Mouse (Mus musculus) hindbrain, embryonic 11.5 days (tissue): Measurements from ENCODE around the gene Coa7. TPM values are rescaled to one million over a fixed set of nuclear protein-coding genes. Genes with fewer than 3 reads are reported as not detected.
A peak's percentile ranks its signal among the peaks of the same experiment; 100 is the strongest.

Experiments used
- ATAC-seq: fragments of 200-750 bp; cut with Nextera tagmentation; 2 replicates; pipeline ENCODE4 v1.8.0; 2017; ENCODE audit warnings: mild to moderate bottlenecking, moderate TSS enrichment, moderate library complexity; ENCODE audit not compliant: low FRiP score
- DNase-seq: peaks from one replicate; pipeline ENCODE4 v3.0.0-alpha.2; 2015; ENCODE audit warnings: low spot score
- H3K27ac ChIP-seq: fragments of 300-500 bp; sonication (generic); 2 replicates; pipeline ENCODE4 v1.5.1; 2014; ENCODE audit warnings: mild to moderate bottlenecking, low read depth, low read length
- H3K27me3 ChIP-seq: fragments of 300-500 bp; sonication (generic); 2 replicates; pipeline ENCODE4 v1.6.1; 2014; ENCODE audit warnings: mild to moderate bottlenecking, low read length, moderate library complexity, mixed read lengths; ENCODE audit not compliant: control insufficient read depth, insufficient read depth
- H3K36me3 ChIP-seq: fragments of 300-500 bp; sonication (generic); 2 replicates; pipeline ENCODE4 v1.6.1; 2014; ENCODE audit warnings: mild to moderate bottlenecking, low read length, moderate library complexity, mixed read lengths; ENCODE audit not compliant: control insufficient read depth, insufficient read depth
- H3K4me1 ChIP-seq: fragments of 300-500 bp; sonication (generic); replicated peaks from 2 replicates; pipeline ENCODE4 v1.6.1; 2014; ENCODE audit warnings: low read length, mixed read lengths; ENCODE audit not compliant: control insufficient read depth, insufficient read depth
- H3K4me2 ChIP-seq: fragments of 300-500 bp; sonication (generic); replicated peaks from 2 replicates; pipeline ENCODE4 v1.6.1; 2014; ENCODE audit warnings: mild to moderate bottlenecking, low read depth, low read length
- H3K4me3 ChIP-seq: fragments of 300-500 bp; sonication (generic); 2 replicates; pipeline ENCODE4 v1.5.1; 2014; ENCODE audit warnings: low read depth, low read length
- H3K9ac ChIP-seq: fragments of 300-500 bp; sonication (generic); 2 replicates; pipeline ENCODE4 v1.6.1; 2014; ENCODE audit warnings: low read depth, low read length
- H3K9me3 ChIP-seq: fragments of 300-500 bp; sonication (generic); 2 replicates; pipeline ENCODE4 v1.6.1; 2016; ENCODE audit warnings: low read length; ENCODE audit not compliant: control insufficient read depth
- WGBS: fragments of 180-500 bp; shearing (Covaris S2); extraction: QIAGEN DNeasy Blood & Tissue Kit; methylation state at CpG from one replicate; pipeline ENCODE4 v1.1.7; 2014; 5-methylcytosine and 5-hydroxymethylcytosine counted together
- polyA plus RNA-seq: library from polyadenylated mRNA; unstranded; fragments of >200 nt; fragmentation: Nextera tagmentation; extraction: Ambion mirVana; gene quantifications from 2 replicates; pipeline ENCODE4 v1.2.1, GENCODE M21; 2014

The Coa7 gene
- polyA plus RNA-seq, 1 experiment from 2014 or later: 42.1 TPM

DNA sequence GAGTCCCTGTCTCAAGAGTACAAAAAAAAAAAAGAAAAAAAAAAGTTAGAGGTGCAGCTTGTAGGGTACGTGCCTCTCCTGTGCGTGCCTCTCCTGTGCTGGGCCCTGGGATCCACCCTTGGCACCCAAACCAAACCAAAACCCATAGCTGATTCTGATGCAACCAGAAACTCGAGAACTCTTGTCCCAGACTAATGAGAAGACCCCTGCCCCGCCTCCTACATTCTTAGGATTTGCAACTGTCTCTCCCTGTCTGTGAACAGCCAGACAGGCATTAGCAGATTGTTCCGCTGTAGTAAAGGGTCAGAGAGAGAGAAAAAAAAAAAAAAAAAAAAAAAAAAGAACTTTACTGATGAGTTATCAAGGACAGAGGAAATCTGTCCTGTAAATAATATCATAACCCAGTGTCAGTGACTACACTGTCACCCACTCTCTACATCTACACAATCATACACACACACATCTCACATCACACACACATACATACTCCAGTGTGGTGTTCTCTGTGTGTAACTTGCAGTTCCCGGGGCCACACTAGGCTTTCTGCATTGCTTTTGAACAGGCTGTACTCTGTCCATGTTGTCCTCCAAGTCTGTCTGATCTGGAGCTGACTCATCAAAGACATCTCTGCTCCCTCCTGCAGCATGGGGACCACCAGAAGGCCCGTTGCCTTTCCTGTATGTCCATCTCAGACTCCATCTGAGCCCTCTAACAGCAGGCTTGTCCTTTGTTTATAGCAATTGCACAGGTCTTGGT, 35.6 kb downstream of the Coa7 start:
- Histone ChIP-seq H3K27ac (peak overlapping the region; percentile 83), H3K9ac (peak overlapping the region; percentile 55), H3K9me3 (no peaks in the 10 kb centered on the region), H3K4me3 (no peak overlapping the region), H3K4me1 (peaks cover 16% of the 10 kb centered on the region), H3K27me3 (no peaks in the 10 kb centered on the region), H3K36me3 (no peaks in the 10 kb centered on the region), H3K4me2 (peak overlapping the region; percentile 28; the same call in 1 of the 2 replicates)
- peak; percentile 53 for DNase-seq
- no peak; the same call in 1 of the 2 replicates for ATAC-seq
- WGBS: 14% methylated on average over 7 of the region's 7 CpGs

DNA sequence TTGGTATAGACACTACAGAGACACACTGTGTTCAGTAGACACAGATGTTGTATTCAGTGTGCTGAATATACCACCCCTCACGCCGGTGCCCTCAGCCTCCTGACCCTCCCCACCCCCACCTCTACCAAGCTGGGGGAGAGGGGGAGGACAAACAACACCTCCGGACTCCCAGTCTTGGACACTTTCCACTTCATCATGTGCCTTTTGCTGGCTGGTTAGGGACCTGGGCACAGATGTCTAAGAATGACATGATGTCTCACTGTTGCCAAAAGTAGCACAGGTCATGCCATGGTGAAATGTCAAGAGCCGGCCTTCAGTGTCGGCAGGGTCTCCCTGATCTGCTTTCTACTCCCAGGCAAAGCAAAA, 36.2 kb downstream of the Coa7 start:
- H3K4me2 ChIP-seq: no peak overlapping the region
- H3K9me3 ChIP-seq: no peaks in the 10 kb centered on the region
- H3K4me3 ChIP-seq: no peak overlapping the region
- 16% methylated on average over 5 of the region's 5 CpGs for WGBS
- no peak for ATAC-seq
- H3K27me3 ChIP-seq: no peaks in the 10 kb centered on the region
- no peak for DNase-seq
- H3K36me3 ChIP-seq: no peaks in the 10 kb centered on the region
- H3K9ac ChIP-seq: no peak overlapping the region
- H3K4me1 ChIP-seq: peaks cover 16% of the 10 kb centered on the region
- peak overlapping the region; percentile 83 for H3K27ac ChIP-seq

DNA sequence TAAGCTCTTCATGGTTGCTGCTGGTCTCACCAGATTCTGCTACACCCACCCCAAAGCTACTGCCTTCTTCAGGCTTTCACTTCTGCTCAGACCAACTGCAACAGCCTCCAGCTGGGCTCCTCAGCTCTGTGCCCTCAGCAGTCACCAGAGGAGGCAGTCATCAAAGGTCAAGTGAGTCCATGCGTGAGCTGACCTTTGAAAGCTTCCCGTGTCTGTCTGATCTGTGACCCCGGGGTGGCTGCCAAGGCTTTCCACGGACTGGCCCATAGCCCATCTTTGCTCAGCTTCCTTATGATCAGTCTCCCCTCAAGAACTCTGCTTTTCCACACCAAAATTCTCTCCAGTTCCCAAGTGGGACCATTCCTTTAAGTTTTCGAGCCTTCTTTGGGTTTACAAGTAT, 41.3 kb downstream of the Coa7 start:
- DNase-seq (no peak), ATAC-seq (no peak)
- no peaks in the 10 kb centered on the region for H3K27me3 ChIP-seq
- H3K4me3 ChIP-seq: no peak overlapping the region
- 22% methylated on average over 5 of the region's 5 CpGs for WGBS
- H3K4me1 ChIP-seq: peaks cover under 1% of the 10 kb centered on the region
- H3K9ac ChIP-seq: no peak overlapping the region
- no peak overlapping the region for H3K27ac ChIP-seq
- no peaks in the 10 kb centered on the region for H3K9me3 ChIP-seq
- H3K4me2 ChIP-seq: no peak overlapping the region
- H3K36me3 ChIP-seq: no peaks in the 10 kb centered on the region

DNA sequence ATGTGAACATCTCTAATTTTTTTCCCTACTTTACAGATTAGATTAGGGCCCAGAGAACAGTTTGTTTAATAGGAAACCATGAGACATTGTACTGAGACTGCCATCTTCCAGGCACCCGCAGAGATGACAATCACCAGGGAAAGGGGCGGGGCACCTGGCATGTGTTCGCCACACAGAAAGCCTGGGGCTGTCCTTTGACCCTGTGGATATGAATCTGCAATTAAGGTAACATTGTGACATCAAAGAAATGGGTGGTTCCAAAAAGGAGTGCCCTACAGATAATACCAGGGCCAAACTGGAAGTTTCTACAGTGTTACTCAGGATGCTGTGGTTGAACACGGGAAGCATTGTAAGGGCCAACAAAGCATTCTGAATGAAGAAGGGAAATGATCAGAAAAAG, 42.5 kb downstream of the Coa7 start:
- H3K27ac ChIP-seq: no peak overlapping the region
- H3K4me2 ChIP-seq: no peak overlapping the region
- H3K9me3 ChIP-seq: no peaks in the 10 kb centered on the region
- H3K4me3 ChIP-seq: no peak overlapping the region
- ATAC-seq (no peak), DNase-seq (no peak)
- no peaks in the 10 kb centered on the region for H3K36me3 ChIP-seq
- H3K4me1 ChIP-seq: no peaks in the 10 kb centered on the region
- H3K9ac ChIP-seq: no peak overlapping the region
- 65% methylated on average over 4 of the region's 4 CpGs for WGBS
- no peaks in the 10 kb centered on the region for H3K27me3 ChIP-seq

DNA sequence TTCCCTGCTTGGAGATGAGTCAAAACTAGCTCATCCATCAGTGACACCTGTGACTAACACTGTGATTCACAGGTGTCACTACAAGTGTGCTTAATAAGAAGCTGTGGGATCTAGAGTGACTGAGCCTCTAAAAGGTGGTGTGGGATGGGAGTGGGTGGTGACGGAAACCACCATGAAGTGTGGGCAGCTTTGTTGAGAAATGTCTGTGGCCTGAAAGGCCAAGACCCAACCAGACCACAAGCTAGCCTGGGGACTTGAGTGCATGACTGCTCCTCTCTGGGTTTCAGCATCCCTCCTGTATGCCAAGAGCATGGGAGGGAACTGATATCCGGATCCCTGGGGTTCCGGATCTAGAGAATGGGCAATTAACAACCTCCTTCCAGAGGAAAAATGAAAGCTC, 43.5 kb downstream of the Coa7 start:
- H3K9me3 ChIP-seq: no peaks in the 10 kb centered on the region
- no peaks in the 10 kb centered on the region for H3K4me1 ChIP-seq
- no peaks in the 10 kb centered on the region for H3K36me3 ChIP-seq
- no peak overlapping the region for H3K9ac ChIP-seq
- no peaks in the 10 kb centered on the region for H3K27me3 ChIP-seq
- DNase-seq (no peak), ATAC-seq (no peak)
- H3K4me3 ChIP-seq: no peak overlapping the region
- H3K27ac ChIP-seq: no peak overlapping the region
- H3K4me2 ChIP-seq: no peak overlapping the region
- 93% methylated on average over 3 of the region's 3 CpGs for WGBS

DNA sequence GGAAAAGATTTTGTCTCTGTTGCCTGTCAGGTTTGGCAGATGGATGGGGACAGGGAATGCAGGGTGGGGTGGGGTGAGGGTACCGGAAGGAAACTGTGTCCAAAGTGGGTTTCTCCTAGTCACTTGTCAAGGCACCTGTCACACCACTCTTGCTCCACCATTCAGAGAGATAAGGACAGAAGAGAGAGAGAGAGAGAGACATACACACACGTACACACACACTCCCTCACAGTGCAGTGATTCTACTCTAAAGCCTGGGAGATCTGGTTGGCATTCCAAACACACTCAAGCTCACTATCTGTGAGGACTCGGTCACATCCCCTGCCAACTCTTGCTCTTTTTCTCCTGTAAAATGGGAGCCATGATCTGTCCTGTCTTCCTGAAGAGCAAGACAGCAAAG, 44.2 kb downstream of the Coa7 start:
- H3K4me1 ChIP-seq: no peaks in the 10 kb centered on the region
- H3K27ac ChIP-seq: no peak overlapping the region
- no peaks in the 10 kb centered on the region for H3K9me3 ChIP-seq
- ATAC-seq: no peak
- H3K27me3 ChIP-seq: no peaks in the 10 kb centered on the region
- H3K4me2 ChIP-seq: no peak overlapping the region
- H3K36me3 ChIP-seq: no peaks in the 10 kb centered on the region
- DNase-seq: no peak
- H3K9ac ChIP-seq: no peak overlapping the region
- H3K4me3 ChIP-seq: no peak overlapping the region
- WGBS: 73% methylated on average over 3 of the region's 3 CpGs

DNA sequence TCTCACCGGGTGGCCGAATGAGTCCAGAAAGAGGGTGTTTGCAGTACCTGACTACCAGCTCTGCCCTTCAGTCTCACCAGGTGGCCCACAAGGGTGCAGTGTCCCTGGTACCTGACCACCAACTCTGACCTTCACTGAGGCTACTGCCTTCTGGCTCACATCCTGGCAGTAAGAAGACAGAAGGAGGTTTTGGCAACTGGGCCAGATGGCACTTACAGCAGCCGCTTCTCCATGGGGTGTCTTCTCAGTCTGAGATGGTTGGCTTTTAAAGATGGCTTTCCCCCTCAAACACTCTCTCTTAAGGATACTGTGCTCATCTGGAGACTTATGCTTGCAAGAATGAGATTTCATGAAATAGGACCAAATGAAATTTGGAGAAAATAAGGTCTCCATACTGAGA, 51.5 kb downstream of the Coa7 start:
- Histone ChIP-seq H3K9me3 (no peaks in the 10 kb centered on the region), H3K4me3 (no peak overlapping the region), H3K27ac (no peak overlapping the region), H3K36me3 (no peaks in the 10 kb centered on the region), H3K9ac (no peak overlapping the region), H3K4me2 (no peak overlapping the region), H3K4me1 (0 out of 2 replicates have a peak, but pooled peaks cover 2% of the 10 kb centered on the region), H3K27me3 (peaks cover 10% of the 10 kb centered on the region; the same call in 1 of the 2 replicates)
- 70% methylated on average over 3 of the region's 3 CpGs for WGBS
- no peak for DNase-seq
- ATAC-seq: no peak

DNA sequence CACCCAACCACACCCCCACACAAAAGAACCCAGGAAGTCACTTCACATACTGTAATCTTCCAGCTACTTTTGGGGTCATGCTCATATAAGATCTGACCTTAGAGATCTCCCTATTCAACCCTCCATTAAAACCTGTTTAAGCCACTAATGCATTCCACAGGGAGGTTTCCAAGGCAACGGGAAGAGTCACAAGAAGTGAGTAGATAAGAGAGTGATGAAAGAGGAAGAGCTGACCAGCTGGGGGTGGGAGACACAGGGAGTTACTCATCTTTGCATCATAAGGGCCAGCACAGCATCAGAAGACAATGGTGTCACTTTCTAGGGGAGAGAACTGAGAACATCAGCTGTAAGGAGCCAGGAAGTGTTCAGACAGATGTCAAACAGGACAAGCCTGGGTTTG, 52.2 kb downstream of the Coa7 start:
- Histone ChIP-seq H3K36me3 (no peaks in the 10 kb centered on the region), H3K9ac (no peak overlapping the region), H3K27ac (no peak overlapping the region), H3K9me3 (no peaks in the 10 kb centered on the region), H3K4me3 (no peak overlapping the region), H3K4me2 (no peak overlapping the region), H3K27me3 (peaks cover 13% of the 10 kb centered on the region; the same call in 1 of the 2 replicates), H3K4me1 (0 out of 2 replicates have a peak, but pooled peaks cover 2% of the 10 kb centered on the region)
- DNase-seq: peak; percentile 29
- ATAC-seq: no peak
- 8% methylated on average over 1 of the region's 1 CpGs for WGBS

DNA sequence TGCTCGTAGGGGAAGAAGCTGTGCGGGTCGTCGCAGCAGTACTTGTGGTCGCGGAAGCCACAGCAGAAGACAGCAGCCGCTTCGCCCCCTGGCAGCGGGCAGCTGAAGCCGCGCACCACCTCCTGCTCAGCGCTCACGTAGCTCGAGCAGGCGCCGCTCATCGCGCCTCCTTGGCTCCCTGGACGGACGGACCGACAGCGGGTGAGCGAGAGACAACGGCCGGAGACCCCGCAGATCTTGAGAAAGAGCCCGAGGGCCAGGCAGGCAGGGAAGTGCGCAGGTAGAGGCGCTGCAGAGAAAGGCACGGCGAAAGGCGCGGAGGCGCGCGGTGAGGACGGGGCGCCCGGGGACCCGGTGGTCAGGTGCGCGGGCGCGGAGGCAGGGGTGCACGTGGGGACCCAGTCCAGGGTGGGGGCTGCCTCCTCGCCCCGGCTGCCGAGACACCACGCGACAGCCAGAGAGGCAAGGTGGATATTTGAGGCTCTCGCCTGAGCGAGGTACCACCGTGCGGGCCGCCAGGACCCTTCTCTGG, 55.3 kb downstream of the Coa7 start, which contains the start of gene Shisal2a:
Gene Shisal2a (minus strand): TSS at position 167 of the 532 bp plus-strand sequence.
- Histone ChIP-seq H3K4me2 (peak within 1 kb of the TSS; percentile 37), H3K9ac (peak within 1 kb of the TSS; percentile 32; the same call in 1 of the 2 replicates), H3K4me3 (peak within 1 kb of the TSS; percentile 25), H3K9me3 (no peaks in the 10 kb centered on the region), H3K27me3 (peaks cover 13% of the 10 kb centered on the region; the same call in 1 of the 2 replicates), H3K36me3 (no peaks in the 10 kb centered on the region), H3K27ac (no peak within 1 kb of the TSS), H3K4me1 (peaks cover 2% of the 10 kb centered on the region; the same call in 1 of the 2 replicates)
- ATAC-seq (0 out of 2 replicates have a peak, but pooled peaks have one; percentile 13), DNase-seq (peak; percentile 61)
- WGBS: 2% methylated on average over 52 of the region's 55 CpGs
